Mouse (Mus musculus) heart, embryonic 14.5 days (tissue): ENCODE results near the gene Endov. TPM values are rescaled to one million over a fixed set of nuclear protein-coding genes. Genes with fewer than 3 reads are reported as not detected.

Experiments
- ATAC-seq: fragments of 200-750 bp; cut with Nextera tagmentation; 2 replicates; pipeline ENCODE4 v1.8.0; 2017; ENCODE audit warnings: low read depth, moderate TSS enrichment; ENCODE audit not compliant: insufficient number of reproducible peaks, insufficient read depth, low FRiP score
- H3K27ac ChIP-seq, 2 experiments: fragments of 200-500 bp in 1 of 2; fragments of 300-500 bp in 1 of 2; sonication (generic) in 1 of 2; replicated peaks in 1 of 2; 2 replicates each; pipeline ENCODE4 v1.5.1; 2012 to 2014; ENCODE audit warnings: low read depth in 2 of 2, low read length in 2 of 2, control low read depth in 1 of 2, mild to moderate bottlenecking in 1 of 2, mixed read lengths in 1 of 2; ENCODE audit not compliant: control insufficient read depth in 1 of 2, insufficient read depth in 1 of 2
- H3K27me3 ChIP-seq: fragments of 300-500 bp; sonication (generic); 2 replicates; pipeline ENCODE4 v1.6.1; 2014; ENCODE audit warnings: mild to moderate bottlenecking, low read length, control low read depth; ENCODE audit not compliant: control insufficient read depth, insufficient read depth
- H3K36me3 ChIP-seq: fragments of 300-500 bp; sonication (generic); 2 replicates; pipeline ENCODE4 v1.6.1; 2014; ENCODE audit warnings: mild to moderate bottlenecking, control low read depth, low read length, mixed read lengths; ENCODE audit not compliant: control insufficient read depth, insufficient read depth
- H3K4me1 ChIP-seq, 2 experiments: fragments of 200-500 bp in 1 of 2; fragments of 300-500 bp in 1 of 2; sonication (generic) in 1 of 2; 2 replicates each; pipeline ENCODE4 v1.6.1; 2012 to 2014; ENCODE audit warnings: low read length in 2 of 2, control low read depth in 1 of 2, mixed read lengths in 1 of 2; ENCODE audit not compliant: control insufficient read depth in 2 of 2, insufficient read depth in 2 of 2
- H3K4me2 ChIP-seq: fragments of 300-500 bp; sonication (generic); 2 replicates; pipeline ENCODE4 v1.6.1; 2014; ENCODE audit warnings: mild to moderate bottlenecking, low read length
- H3K4me3 ChIP-seq, 2 experiments: fragments of 200-500 bp in 1 of 2; fragments of 300-500 bp in 1 of 2; sonication (generic) in 1 of 2; 2 replicates each; pipeline ENCODE4 v1.5.1; 2012 to 2014; ENCODE audit warnings: low read length in 2 of 2, mild to moderate bottlenecking in 2 of 2, control low read depth in 1 of 2, low read depth in 1 of 2, moderate library complexity in 1 of 2; ENCODE audit not compliant: control insufficient read depth in 1 of 2, insufficient read depth in 1 of 2
- H3K9ac ChIP-seq: fragments of 300-500 bp; sonication (generic); 2 replicates; pipeline ENCODE4 v1.6.1; 2014; ENCODE audit warnings: mild to moderate bottlenecking, low read length
- H3K9me3 ChIP-seq: fragments of 300-500 bp; sonication (generic); 2 replicates; pipeline ENCODE4 v1.6.1; 2016; ENCODE audit warnings: low read length, control low read depth; ENCODE audit not compliant: control insufficient read depth
- WGBS: fragments of 180-500 bp; shearing (Covaris S2); extraction: QIAGEN DNeasy Blood & Tissue Kit; methylation state at CpG from one replicate; pipeline ENCODE4 v1.1.7; 2014; 5-methylcytosine and 5-hydroxymethylcytosine counted together
- polyA plus RNA-seq: library from polyadenylated mRNA; unstranded; fragments of >200 nt; fragmentation: Nextera tagmentation; extraction: Ambion mirVana; gene quantifications from 2 replicates; pipeline ENCODE4 v1.2.1, GENCODE M21; 2014

Gene Endov
- polyA plus RNA-seq, 1 experiment from 2014 or later: 9.1 TPM

DNA sequence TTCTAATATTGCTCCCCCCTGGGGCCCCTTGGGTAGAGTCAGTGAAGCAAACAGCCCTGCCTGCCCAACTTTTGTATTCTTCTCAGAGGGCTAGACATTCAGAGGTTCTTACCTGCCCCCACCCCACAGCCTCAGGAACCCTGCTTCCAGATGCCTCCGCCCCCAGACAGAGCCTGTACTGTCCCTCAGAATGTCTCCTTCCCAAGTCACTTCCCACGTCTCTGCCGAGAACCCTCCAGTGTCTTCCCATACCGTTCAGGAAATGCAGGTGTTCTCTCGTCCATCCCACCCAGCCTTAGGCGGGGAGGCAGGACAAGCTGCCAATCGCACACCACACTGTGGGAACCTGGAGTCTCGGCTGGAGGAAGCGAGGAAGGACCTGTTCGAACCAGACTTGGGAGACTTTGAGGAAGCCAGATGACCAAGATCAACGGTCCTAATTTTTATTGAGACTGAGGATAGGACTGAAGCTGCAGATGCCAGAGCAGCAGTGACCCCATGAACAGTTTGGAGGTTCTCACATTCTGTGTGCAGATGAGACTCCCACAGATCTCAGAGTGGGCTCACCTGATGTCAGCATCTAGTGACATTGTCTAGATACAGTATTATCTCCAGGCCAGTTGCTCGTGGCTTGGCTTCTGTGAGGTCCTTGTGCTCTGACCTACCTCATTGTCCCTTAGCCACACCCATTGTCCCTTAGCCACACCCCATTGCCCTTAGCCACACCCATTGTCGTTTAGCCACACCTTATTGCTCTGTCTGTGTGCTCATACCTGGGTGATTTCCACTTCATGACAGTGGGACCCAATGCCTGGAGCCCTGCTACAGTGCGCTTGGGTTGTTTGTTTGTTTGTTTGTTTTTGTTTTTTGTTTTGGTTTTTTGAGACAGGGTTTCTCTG, 35.2 kb downstream of the Endov start:
- WGBS: 73% methylated on average over 14 of the region's 14 CpGs
- Histone ChIP-seq H3K4me1 (peaks cover 2% of the 10 kb centered on the region in 2 experiments; a peak in 1 of 4 replicates), H3K9ac (no peak overlapping the region), H3K27ac (no peak overlapping the region), H3K9me3 (no peaks in the 10 kb centered on the region), H3K4me3 (no peak overlapping the region), H3K27me3 (no peaks in the 10 kb centered on the region), H3K4me2 (no peak overlapping the region), H3K36me3 (no peaks in the 10 kb centered on the region)
- no peak for ATAC-seq

DNA sequence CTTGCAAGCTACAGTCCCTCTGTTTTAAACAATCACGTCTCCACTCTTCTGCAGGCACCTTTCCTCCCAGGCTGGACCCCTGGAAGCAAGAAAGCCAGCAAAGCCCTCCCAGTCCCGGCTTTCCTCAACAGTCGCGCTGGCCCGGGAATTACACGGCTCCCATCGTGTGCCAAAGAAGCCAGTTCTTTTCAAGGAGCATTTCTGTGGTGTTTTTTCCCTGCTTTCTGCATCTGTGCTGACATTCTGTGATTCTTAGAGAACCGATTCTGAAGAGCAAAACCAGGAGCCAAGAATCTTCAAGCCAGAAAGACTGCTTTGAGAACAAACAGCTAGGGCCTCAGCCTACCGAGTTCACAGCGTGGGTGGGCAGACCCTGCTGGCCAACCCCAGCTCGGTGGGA, 37.8 kb downstream of the Endov start:
- no peak for ATAC-seq
- Histone ChIP-seq H3K9me3 (no peaks in the 10 kb centered on the region), H3K9ac (no peak overlapping the region), H3K4me2 (no peak overlapping the region), H3K4me3 (no peak overlapping the region), H3K4me1 (peaks cover 2% of the 10 kb centered on the region in 2 experiments; a peak in 1 of 4 replicates), H3K36me3 (no peaks in the 10 kb centered on the region), H3K27ac (no peak overlapping the region), H3K27me3 (0 out of 2 replicates have a peak, but pooled peaks cover 8% of the 10 kb centered on the region)
- 57% methylated on average over 11 of the region's 11 CpGs for WGBS

DNA sequence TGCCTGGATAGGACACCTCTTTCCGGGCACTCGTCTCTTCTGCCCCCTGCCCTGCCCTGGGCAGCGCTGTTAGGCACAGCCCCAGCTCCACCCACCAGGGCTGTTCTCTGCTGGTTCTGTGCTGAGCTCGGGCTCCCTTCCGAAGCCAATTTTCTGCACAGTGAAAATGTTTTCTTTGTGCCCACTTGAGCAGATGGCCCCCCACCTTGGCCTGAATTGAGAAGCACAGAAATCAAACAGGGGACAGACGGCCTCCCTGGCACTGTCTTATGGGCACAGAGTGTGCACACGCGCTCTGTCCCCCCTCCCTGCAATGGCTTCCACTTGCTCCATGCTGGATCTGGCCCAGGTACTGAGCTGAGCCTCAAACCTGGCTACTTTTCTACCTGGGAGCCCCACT, 41.3 kb downstream of the Endov start:
- ATAC-seq: no peak
- no peak overlapping the region for H3K9ac ChIP-seq
- 80% methylated on average over 8 of the region's 8 CpGs for WGBS
- no peak overlapping the region for H3K27ac ChIP-seq
- H3K4me1 ChIP-seq: no peaks in the 10 kb centered on the region
- H3K4me2 ChIP-seq: no peak overlapping the region
- no peaks in the 10 kb centered on the region for H3K36me3 ChIP-seq
- no peak overlapping the region for H3K4me3 ChIP-seq
- H3K27me3 ChIP-seq: 0 out of 2 replicates have a peak, but pooled peaks cover 12% of the 10 kb centered on the region
- no peaks in the 10 kb centered on the region for H3K9me3 ChIP-seq

DNA sequence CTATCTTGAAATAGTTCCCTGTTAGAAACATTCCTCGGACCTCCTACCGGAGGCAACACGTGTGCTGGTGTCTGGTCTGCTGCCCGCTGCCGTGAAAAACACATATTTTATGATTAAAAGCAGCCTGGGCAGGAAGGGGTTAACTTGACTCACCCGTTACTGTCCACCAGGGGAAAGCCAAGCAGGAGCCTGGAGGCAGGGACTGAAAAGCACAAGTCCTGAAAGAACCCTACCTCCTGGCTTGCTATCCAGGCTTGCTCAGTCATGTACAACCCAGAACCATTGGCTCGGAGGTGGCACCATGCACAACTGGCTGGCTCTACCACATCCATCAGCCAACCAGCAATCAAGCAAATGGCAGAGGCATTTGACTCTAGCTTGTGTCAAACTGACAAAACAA, 42.6 kb downstream of the Endov start:
- no peak overlapping the region for H3K9ac ChIP-seq
- no peaks in the 10 kb centered on the region for H3K4me1 ChIP-seq
- WGBS: 66% methylated on average over 7 of the region's 7 CpGs
- no peak overlapping the region for H3K4me3 ChIP-seq
- H3K9me3 ChIP-seq: no peaks in the 10 kb centered on the region
- H3K27me3 ChIP-seq: peaks cover 12% of the 10 kb centered on the region; the same call in 1 of the 2 replicates
- H3K4me2 ChIP-seq: no peak overlapping the region
- no peak overlapping the region for H3K27ac ChIP-seq
- H3K36me3 ChIP-seq: no peaks in the 10 kb centered on the region
- ATAC-seq: no peak

DNA sequence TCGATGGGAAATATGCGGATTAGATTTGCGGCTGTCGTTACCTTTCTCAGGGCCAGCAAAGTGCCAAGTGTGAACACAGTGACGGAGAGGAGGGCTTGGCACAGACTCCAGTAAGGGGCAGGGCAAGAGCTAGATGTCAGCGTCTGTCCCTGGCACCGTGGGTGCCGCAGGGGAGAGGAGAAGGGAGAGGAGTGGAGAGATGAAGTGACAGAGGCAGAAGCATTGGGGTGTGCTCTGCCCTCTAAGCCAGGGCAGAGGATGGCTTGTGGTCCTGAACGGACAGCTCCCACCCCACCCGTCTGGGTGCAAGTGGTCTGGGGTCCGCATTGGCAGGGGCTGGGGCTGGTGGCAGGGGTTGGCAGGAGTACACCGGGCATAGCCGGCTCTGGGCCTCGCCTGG, 48.8 kb downstream of the Endov start:
- no peaks in the 10 kb centered on the region for H3K36me3 ChIP-seq
- no peak overlapping the region for H3K4me3 ChIP-seq
- no peak for ATAC-seq
- H3K27me3 ChIP-seq: peaks cover 57% of the 10 kb centered on the region
- no peaks in the 10 kb centered on the region for H3K9me3 ChIP-seq
- H3K27ac ChIP-seq: no peak overlapping the region
- 34% methylated on average over 14 of the region's 14 CpGs for WGBS
- no peak overlapping the region for H3K4me2 ChIP-seq
- H3K4me1 ChIP-seq: no peaks in the 10 kb centered on the region
- no peak overlapping the region for H3K9ac ChIP-seq

DNA sequence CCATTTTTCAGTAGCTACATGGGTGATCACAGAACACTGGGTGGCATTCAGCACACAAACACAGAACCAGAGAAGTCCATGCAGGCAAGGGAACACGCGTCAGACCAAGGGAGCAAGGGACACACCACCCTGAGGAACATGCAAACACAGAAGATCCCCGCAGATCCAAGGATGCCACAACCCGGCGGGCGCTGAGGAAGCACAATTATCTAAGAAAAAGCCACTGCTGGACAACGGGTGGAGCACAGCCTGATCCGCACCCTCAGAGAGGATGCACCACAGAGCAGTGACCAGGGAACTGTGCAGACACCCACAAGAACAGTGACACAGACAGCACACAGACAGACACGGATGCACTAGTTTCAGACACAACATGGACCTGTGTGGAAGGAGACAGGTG, 49.4 kb downstream of the Endov start:
- Histone ChIP-seq H3K27ac (no peak overlapping the region), H3K4me1 (no peaks in the 10 kb centered on the region), H3K4me3 (no peak overlapping the region), H3K36me3 (no peaks in the 10 kb centered on the region), H3K4me2 (no peak overlapping the region), H3K9ac (no peak overlapping the region), H3K9me3 (no peaks in the 10 kb centered on the region), H3K27me3 (peaks cover 63% of the 10 kb centered on the region)
- 75% methylated on average over 9 of the region's 9 CpGs for WGBS
- ATAC-seq: no peak

DNA sequence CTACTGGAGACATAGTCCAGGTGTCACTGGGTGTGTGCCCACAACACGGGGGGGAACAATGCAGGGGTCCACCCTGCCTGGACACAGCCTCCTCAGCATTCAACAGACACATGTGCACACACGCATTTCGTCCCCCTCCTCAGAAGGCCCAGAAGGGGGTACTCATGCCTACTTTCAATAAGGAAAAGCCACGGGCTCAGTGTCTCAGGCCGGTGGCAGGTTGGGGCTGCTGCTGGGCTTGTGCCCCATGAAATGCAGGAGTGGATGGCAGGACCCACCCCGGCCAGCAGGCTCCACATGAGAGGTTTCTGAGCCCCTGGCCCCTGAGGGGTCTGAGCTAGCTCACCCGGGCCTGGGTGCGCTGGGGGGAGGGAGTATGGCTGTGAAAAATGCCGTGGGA, 49.9 kb downstream of the Endov start:
- no peak for ATAC-seq
- Histone ChIP-seq H3K4me1 (peaks cover 0 to 2% of the 10 kb centered on the region in 2 experiments; a peak in 1 of 4 replicates), H3K4me2 (no peak overlapping the region), H3K36me3 (no peaks in the 10 kb centered on the region), H3K27me3 (peaks cover 68% of the 10 kb centered on the region), H3K9me3 (no peaks in the 10 kb centered on the region), H3K9ac (no peak overlapping the region), H3K27ac (no peak overlapping the region), H3K4me3 (no peak overlapping the region)
- WGBS: 67% methylated on average over 9 of the region's 9 CpGs
